Mouse (Mus musculus) gonadal fat pad, adult 2 months (tissue): ENCODE measurements around the gene Mecr. TPM values are rescaled to one million over a fixed set of nuclear protein-coding genes. Genes with fewer than 3 reads are reported as not detected.

Experiments used
- DNase-seq: peaks from one replicate; pipeline ENCODE4 v3.0.0-alpha.2; 2012; ENCODE audit warnings: low read depth
- polyA plus RNA-seq: library from polyadenylated mRNA; depleted of rRNA; stranded (reverse); fragments of >200 nt; gene quantifications from 2 replicates; pipeline ENCODE4 v1.2.3, GENCODE M21; 2012

Mecr gene
- polyA plus RNA-seq, 1 experiment = 80.6 TPM

DNA sequence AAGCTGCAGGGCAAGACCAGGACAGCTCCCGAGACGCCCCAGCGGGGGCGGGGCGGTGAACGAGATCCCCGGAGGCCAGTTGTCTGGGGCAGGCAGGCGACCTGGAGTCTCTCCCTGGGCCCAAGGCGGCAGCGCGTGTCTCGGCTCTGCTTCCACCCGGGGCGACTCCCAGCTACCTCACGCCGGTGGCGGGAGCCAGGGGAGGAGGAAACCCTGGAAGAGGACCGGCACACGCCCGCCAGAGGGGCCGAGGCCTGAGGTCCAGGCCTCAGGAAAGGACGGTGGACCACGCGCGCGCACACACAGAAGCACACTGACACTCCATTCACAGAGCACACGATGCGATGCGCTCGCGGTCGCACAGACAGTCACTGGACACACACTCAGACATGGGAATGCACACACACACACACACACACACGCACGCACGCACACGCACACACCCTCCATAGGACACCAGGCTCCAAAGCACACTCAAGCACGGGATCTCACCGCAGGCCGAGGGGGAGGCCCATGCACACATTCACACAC, 6.9 kb upstream of the Mecr start:
- no peak for DNase-seq

DNA sequence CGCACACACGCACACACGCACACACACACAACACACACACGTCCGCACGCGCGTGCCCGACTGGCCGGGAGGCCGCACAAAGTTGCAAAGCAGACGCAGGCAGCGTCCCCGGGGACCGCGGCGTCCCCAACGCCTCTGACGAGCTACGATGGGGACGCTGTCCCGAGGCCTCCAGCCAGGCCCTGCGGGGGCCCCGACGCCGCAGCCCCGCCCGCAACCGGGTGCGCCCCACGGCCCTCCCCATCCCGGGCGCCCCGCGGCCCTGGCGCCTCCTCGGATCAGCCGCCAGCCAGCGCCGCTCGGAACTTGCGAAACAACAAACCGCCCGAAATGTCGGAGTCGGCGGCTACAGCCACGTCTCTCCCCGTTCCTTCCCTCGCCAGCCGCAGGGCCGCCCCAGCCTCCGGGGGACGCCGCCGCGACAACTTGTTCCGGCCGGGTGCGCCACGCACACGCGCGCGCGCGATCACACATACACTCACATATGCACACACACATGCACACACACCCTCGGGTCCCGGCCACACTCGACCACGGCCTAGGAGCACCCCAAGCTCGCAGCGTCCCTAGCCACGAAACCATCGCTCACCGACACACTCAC, 6.3 kb upstream of the Mecr start:
- no peak for DNase-seq

GRCm38 (mm10) chr4:131837872-131838524, 5.3 kb upstream of the Mecr start, which contains the start of gene Ptpru:
TSS of gene Ptpru (minus strand) at chr4:131838288.
- DNase-seq = no peak

- no peak for DNase-seq
Measured at GRCm38 (mm10) chr4:131845991-131846778, 2.9 kb downstream of the Mecr start.

- no peak for DNase-seq
Measured at GRCm38 (mm10) chr4:131848082-131848481, 4.8 kb downstream of the Mecr start.

GRCm38 (mm10) chr4:131849986-131850638, 6.8 kb downstream of the Mecr start:
- no peak for DNase-seq

DNA sequence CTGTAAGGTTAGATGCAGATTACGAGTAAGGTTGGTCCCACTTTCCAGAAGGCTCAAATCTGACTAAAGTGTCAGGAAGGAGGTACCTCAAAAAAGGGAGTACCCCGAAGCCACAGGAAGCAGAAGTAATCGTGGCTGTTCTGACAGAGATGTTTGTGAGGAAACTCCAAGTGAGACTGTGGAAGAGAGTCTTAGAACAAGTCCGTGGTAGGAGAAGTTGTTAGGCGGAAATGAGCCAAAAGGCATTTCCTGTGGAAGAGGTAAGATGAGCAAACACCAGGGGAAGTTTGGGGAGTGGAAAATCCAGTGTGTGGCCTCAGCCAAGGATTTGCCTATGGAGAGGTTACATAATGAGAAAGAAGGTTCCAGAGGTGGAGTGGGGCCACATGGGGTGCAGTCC, 11.7 kb downstream of the Mecr start:
- DNase-seq = no peak

GRCm38 (mm10) chr4:131860492-131861340, 17.4 kb downstream of the Mecr start:
- no peak for DNase-seq

DNA sequence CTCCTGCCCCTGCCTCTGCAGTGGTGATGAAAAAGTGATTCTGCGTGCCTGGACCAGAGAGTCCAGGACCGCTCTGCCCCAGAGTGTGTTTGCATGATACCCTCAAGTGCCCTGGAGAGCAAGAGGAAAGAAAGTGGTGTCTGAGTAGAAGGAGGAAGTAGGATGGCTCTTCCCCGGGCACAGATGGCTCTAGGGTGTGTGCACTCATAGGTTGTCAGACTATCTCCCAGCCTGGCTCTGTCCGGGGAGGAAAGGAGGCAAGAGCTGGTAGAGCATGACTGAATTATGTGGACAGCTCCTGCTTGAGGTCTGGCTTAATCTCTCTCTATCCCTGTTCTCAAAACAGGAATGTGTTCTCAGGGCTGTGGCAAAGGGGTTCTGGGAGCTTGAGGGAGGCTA, 18.1 kb downstream of the Mecr start:
- DNase-seq = no peak

DNA sequence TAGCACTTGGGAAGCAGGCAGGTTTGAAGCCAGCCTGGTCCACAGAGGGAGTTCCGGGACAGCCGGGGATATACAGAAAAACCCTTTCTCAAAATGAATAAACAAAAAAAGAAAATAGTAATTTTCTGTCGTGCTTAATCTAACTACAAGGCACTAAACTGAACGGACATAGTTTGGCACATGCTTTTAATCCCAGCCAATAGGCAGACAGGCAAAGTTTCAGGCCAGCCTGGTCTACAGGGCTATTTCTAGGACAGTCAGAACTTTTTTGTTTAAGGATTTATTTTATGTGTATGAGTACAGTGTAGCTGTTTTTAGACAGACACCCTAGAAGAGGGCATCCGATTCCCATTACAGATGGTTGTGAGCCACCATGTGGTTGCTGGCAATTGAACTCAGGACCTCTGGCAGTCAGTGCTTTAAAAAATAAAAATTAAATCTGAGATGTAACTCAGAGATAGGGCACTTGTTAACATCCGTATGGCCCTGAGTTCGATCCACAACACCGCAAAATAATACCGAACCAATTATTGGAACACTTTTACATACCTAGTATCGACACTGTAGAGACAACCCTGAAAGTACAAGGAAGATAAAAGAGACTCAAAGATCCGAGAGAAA, 29.5 kb downstream of the Mecr start:
- DNase-seq = no peak

DNA sequence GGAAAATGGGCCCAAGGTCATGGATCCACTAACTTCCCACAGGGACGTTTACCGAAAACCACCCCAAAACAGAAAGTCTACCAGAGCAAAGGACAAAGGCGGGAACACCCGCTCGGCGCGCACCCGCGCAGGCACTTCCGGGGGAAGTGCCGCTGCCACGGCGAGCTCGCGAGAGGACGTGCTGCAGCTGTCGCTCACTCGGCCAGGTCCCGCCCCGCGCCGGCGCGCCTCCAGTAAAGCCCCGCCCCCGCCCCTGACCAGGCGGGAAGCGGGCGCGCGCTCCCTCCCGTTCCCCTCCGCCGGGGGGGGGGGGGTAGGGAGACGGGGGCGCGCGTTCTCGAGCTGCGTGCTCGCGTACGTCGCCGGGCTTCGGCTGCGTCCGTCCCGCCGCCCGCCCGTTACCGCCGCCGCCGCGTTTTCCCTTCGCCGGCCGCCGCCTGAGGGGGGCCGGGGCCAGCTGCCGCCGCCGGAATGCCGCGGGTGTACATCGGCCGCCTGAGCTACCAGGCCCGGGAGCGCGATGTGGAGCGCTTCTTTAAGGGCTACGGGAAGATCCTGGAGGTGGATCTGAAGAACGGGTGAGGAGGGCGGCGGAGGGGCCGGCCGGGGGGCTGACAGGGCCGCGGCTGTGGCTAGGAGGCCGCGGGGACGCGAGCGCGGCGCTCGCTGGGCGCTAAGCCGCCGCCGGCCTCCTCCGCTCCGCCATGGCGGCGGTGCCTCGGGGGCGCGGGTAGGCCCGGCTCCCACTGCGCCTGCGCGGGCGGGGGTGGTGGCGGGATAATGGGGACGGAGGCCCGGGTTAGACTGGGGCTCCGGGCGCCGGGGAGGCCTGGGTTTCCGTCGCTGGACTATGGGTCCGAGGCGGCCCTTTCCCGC, 30.3 kb downstream of the Mecr start, which contains the start of gene Srsf4:
TSS of gene Srsf4 (plus strand) at position 325 of the 876 bp plus-strand sequence.
- DNase-seq = no peak

DNA sequence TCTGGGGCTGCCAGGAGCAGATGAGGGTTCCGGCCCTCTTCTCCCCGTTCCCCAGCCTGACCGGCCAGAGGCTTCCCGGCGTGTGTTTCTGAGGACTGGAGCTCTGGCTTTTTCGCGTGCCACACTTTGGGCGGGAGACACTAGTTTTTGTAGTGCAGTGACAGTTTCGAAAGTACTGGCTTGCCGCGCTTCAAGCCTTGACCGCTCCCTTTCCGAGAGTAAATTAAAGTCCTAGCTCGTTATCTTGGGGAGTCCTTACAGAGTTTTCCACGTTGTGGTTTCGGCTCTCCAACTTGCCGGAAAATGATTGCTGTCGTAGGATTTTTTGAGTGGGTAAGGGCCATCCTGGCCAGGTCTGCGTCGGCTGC, 30.9 kb downstream of the Mecr start:
- DNase-seq = no peak

GRCm38 (mm10) chr4:131874567-131874966, 31.3 kb downstream of the Mecr start:
- DNase-seq = no peak

- DNase-seq = no peak
Measured at GRCm38 (mm10) chr4:131875242-131875641, 32.0 kb downstream of the Mecr start.

- no peak for DNase-seq
Measured at GRCm38 (mm10) chr4:131876836-131877235, 33.6 kb downstream of the Mecr start.

DNA sequence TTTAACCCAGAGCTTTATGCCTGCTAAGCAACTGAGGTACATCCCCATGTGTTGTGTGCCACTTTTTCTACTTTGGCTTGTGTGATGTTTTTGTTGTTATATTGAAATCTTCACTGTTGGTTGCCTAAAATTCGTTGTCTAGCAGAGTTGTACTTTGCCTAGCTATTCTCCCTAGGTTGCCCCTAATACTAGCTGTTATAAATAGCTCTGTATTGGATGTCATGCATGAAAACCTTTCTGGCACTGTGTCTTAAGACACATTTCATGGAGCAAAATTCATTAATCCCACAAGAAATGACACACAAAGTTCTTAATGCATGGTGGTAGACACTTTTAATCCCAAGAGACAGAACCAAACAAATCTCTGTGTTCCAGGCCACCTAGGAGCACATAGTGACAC, 36.4 kb downstream of the Mecr start:
- no peak for DNase-seq

- no peak for DNase-seq
Measured at GRCm38 (mm10) chr4:131881306-131881705, 38.0 kb downstream of the Mecr start.

GRCm38 (mm10) chr4:131883571-131883970, 40.3 kb downstream of the Mecr start:
- no peak for DNase-seq

GRCm38 (mm10) chr4:131885376-131885775, 42.1 kb downstream of the Mecr start:
- no peak for DNase-seq

DNA sequence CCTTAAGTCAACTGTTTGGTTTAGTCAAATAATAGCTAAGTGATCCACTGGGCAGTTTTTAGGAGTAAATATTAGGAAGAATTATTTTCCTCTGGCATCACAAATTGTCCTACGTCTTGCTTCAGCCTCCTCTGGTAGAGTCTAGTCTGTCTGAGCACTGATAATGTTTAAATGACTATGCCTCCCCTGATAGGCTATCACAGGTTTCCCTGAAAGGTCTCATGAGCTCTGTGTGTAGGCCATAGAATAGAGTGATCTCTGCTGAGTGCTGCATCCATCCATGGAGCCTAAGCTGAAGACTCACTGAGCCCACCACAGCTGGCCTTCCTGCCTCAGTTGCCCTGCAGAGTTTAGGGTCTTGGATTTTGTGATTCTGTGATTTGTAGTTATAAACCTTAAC, 45.3 kb downstream of the Mecr start:
- DNase-seq = no peak
